Mouse (Mus musculus) ES-Bruce4 (cell line): Measurements from ENCODE around the gene Plcxd1. TPM values are rescaled to one million over a fixed set of nuclear protein-coding genes. Genes with fewer than 3 reads are reported as not detected.
A peak's percentile ranks its signal among the peaks of the same experiment; 100 is the strongest.

Experiments used
- H3K27ac ChIP-seq: 2 replicates; pipeline ENCODE4 v1.5.1; 2012; ENCODE audit warnings: low read length, inconsistent platforms; ENCODE audit not compliant: insufficient read depth
- H3K27me3 ChIP-seq: 2 replicates; pipeline ENCODE4 v1.6.1; 2012; ENCODE audit warnings: mild to moderate bottlenecking, low read length, inconsistent platforms; ENCODE audit not compliant: control insufficient read depth, poor library complexity, insufficient read depth, severe bottlenecking
- H3K36me3 ChIP-seq: 2 replicates; pipeline ENCODE4 v1.6.1; 2012; ENCODE audit warnings: inconsistent platforms, mild to moderate bottlenecking, low read length, moderate library complexity; ENCODE audit not compliant: control insufficient read depth, poor library complexity, insufficient read depth, severe bottlenecking
- H3K4me1 ChIP-seq: one replicate; pipeline ENCODE4 v1.8.1; 2011; ENCODE audit warnings: low read length; ENCODE audit not compliant: control insufficient read depth, insufficient read depth
- H3K4me3 ChIP-seq: 2 replicates; pipeline ENCODE4 v1.5.1; 2011; ENCODE audit warnings: low read depth, mild to moderate bottlenecking, low read length
- H3K9ac ChIP-seq: 2 replicates; pipeline ENCODE4 v1.6.1; 2012; ENCODE audit warnings: low read depth, mild to moderate bottlenecking, inconsistent platforms; ENCODE audit not compliant: poor library complexity, severe bottlenecking
- H3K9me3 ChIP-seq: replicated peaks from 2 replicates; pipeline ENCODE4 v1.6.1; 2012; ENCODE audit warnings: mild to moderate bottlenecking, low read length, inconsistent platforms; ENCODE audit not compliant: control insufficient read depth, poor library complexity, insufficient read depth, severe bottlenecking
- CTCF ChIP-seq: IDR thresholded peaks from one replicate; pipeline ENCODE4 v1.8.1; 2011; ENCODE audit warnings: low read depth, low read length
- EP300 ChIP-seq: IDR thresholded peaks from 2 replicates; pipeline ENCODE4 v1.6.1; 2011; ENCODE audit warnings: low read depth, low read length; ENCODE audit not compliant: insufficient read depth
- POLR2A ChIP-seq: IDR thresholded peaks from one replicate; pipeline ENCODE4 v1.8.1; 2011; ENCODE audit warnings: low read length; ENCODE audit not compliant: insufficient read depth
- polyA plus RNA-seq: library from polyadenylated mRNA; stranded (reverse); fragments of >200 nt; gene quantifications from 2 replicates; pipeline ENCODE4 v1.2.4, GENCODE M21; 2011; ENCODE audit warnings: low read depth; ENCODE audit not compliant: missing spikeins, insufficient read depth, insufficient read length

Gene Plcxd1
- polyA plus RNA-seq, 1 experiment, result 2.9 TPM

- Histone ChIP-seq H3K9me3 (no peaks in the 10 kb centered on the region), H3K27me3 (no peaks in the 10 kb centered on the region), H3K36me3 (no peaks in the 10 kb centered on the region), H3K4me3 (no peak overlapping the region), H3K4me1 (no peaks in the 10 kb centered on the region), H3K9ac (no peak overlapping the region), H3K27ac (no peak overlapping the region)
- TF ChIP-seq CTCF (no peak), EP300 (no peak), POLR2A (no peak)
Observed at GRCm38 (mm10) chr5:110091546-110091945, 8.2 kb upstream of the Plcxd1 start.

- no peaks in the 10 kb centered on the region for H3K27me3 ChIP-seq
- TF ChIP-seq POLR2A (peak; percentile 88), CTCF (no peak)
- no peaks in the 10 kb centered on the region for H3K36me3 ChIP-seq
- peak within 1 kb of the TSS; percentile 94 for H3K4me3 ChIP-seq
- H3K27ac ChIP-seq, result peak within 1 kb of the TSS; percentile 71
- peaks cover 5% of the 10 kb centered on the region for H3K4me1 ChIP-seq
- peak within 1 kb of the TSS; percentile 87 for H3K9ac ChIP-seq
- H3K9me3 ChIP-seq, result no peaks in the 10 kb centered on the region
Observed at GRCm38 (mm10) chr5:110094030-110094846, 5.5 kb upstream of the Plcxd1 start, which contains the start of gene Gm35315. TSS of gene Gm35315 (minus strand) at chr5:110094420.

- Histone ChIP-seq H3K9me3 (no peaks in the 10 kb centered on the region), H3K4me1 (peaks cover 5% of the 10 kb centered on the region), H3K36me3 (no peaks in the 10 kb centered on the region), H3K9ac (peak overlapping the region; percentile 87), H3K27ac (peak overlapping the region; percentile 71), H3K4me3 (peak overlapping the region; percentile 94), H3K27me3 (no peaks in the 10 kb centered on the region)
- TF ChIP-seq CTCF, result no peak
- TF ChIP-seq POLR2A, result no peak
- no peak for TF ChIP-seq EP300
Observed at GRCm38 (mm10) chr5:110094847-110095213, 4.9 kb upstream of the Plcxd1 start.

GRCm38 (mm10) chr5:110098991-110099477 is 735 bp upstream of the Plcxd1 start:
- H3K27ac ChIP-seq, result 0 out of 2 replicates have a peak overlapping the region, but pooled peaks have one; percentile 29
- peaks cover 9% of the 10 kb centered on the region for H3K4me1 ChIP-seq
- H3K9ac ChIP-seq, result no peak overlapping the region
- H3K27me3 ChIP-seq, result no peaks in the 10 kb centered on the region
- H3K9me3 ChIP-seq, result no peaks in the 10 kb centered on the region
- peaks cover 10% of the 10 kb centered on the region for H3K36me3 ChIP-seq
- H3K4me3 ChIP-seq, result no peak overlapping the region
- TF ChIP-seq CTCF, result no peak
- no peak for TF ChIP-seq POLR2A
- TF ChIP-seq EP300, result no peak

GRCm38 (mm10) chr5:110100921-110101631 is 1.3 kb downstream of the Plcxd1 start:
- no peaks in the 10 kb centered on the region for H3K27me3 ChIP-seq
- H3K4me1 ChIP-seq, result peaks cover 10% of the 10 kb centered on the region
- no peak overlapping the region for H3K9ac ChIP-seq
- TF ChIP-seq EP300, result no peak
- no peak for TF ChIP-seq CTCF
- no peak for TF ChIP-seq POLR2A
- H3K9me3 ChIP-seq, result no peaks in the 10 kb centered on the region
- peak overlapping the region; percentile 50 for H3K4me3 ChIP-seq
- H3K27ac ChIP-seq, result no peak overlapping the region
- H3K36me3 ChIP-seq, result peaks cover 13% of the 10 kb centered on the region
